Mouse (Mus musculus) olfactory bulb, adult 2 months (tissue): Measurements from ENCODE around the gene Nid1.

Experiments
- CTCF ChIP-seq: fragments of 200-500 bp; IDR thresholded peaks from 2 replicates; pipeline ENCODE4 v1.5.1; 2012; ENCODE audit warnings: low read depth, mild to moderate bottlenecking, low read length, moderate library complexity; ENCODE audit not compliant: insufficient read depth
- POLR2A ChIP-seq: fragments of 200-500 bp; IDR thresholded peaks from 2 replicates; pipeline ENCODE4 v1.6.1; 2012; ENCODE audit warnings: mild to moderate bottlenecking, low read depth, low read length, moderate library complexity; ENCODE audit not compliant: insufficient read depth

- TF ChIP-seq POLR2A (no peak), CTCF (no peak)
Observed at GRCm38 (mm10) chr13:13492151-13492550, 54.8 kb downstream of the Nid1 start.
